19 mouse cellular contexts compared by ENCODE assay signal in the genomic region with DNA sequence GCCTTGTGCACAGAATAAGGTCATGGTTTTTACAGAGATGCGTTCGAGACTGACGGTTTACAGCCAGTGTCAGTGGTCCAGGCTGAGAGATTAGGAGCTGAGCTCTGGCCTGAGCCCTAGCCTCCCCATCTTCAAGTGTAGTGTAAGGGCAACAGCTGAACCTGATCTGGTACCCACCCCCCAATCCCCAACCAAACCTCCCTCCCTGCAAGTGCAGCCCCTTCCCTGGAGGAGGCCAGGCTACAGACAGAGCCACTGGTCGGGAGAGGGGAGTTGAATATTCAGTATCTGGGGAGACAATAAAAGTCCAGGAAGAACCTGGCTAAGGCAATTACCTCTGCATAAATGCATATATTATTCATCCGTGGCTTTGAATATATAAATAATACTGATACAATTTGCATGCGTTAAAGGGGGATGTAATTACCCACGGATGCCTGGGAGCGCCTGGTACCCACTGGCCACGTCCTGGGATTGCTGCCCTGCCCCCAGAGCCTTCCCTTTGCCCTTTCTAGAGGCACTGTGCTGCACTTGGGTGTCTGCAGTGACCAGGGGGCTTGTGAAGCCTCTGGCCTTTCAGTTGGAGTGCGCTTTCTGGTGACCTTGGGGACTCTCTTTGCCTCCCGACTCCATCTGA.
DNase-seq lines count a peak whose midpoint lies in the region; ATAC-seq lines count a peak whose summit lies in the region.
"Had no signal": no experiment of that assay in that cellular context is flagged by ENCODE, and none has a peak within 500 bp of the region (broad histone marks: within the 10 kb centered on the region; RNA-seq: fewer than 3 reads in every experiment).

No protein-coding gene starts in this region.

- peaks cover 2% of the 10 kb centered on the region; the same call in 1 of the 2 replicates for H3K27me3 ChIP-seq in heart, embryonic 10.5 days (ENCODE audit: insufficient read depth, poor library complexity, severe bottlenecking)
- H3K27me3 ChIP-seq in midbrain, embryonic 14.5 days (ENCODE audit: control insufficient read depth, insufficient read depth, low read length), result no peaks in the 10 kb centered on the region

- WGBS in heart, embryonic 10.5 days, result 40% methylated on average over 11 of the region's 11 CpGs
- WGBS in midbrain, embryonic 14.5 days, result 24% methylated on average over 11 of the region's 11 CpGs

- H3K4me2 ChIP-seq in midbrain, embryonic 14.5 days (ENCODE audit: low read length), result no peak overlapping the region
- H3K4me2 ChIP-seq: heart, embryonic 13.5 days; liver, embryonic 12.5 days; lung, embryonic 14.5 days had no signal

- no peaks in the 10 kb centered on the region for H3K9me3 ChIP-seq in heart, embryonic 10.5 days
- H3K9me3 ChIP-seq in midbrain, embryonic 14.5 days (ENCODE audit: control insufficient read depth, low read length), result no peaks in the 10 kb centered on the region
- H3K9me3 ChIP-seq: embryonic facial prominence, embryonic 10.5 days; heart, embryonic 13.5 days; liver, embryonic 12.5 days had no signal

- no peak overlapping the region for H3K27ac ChIP-seq in heart, embryonic 10.5 days
- peak overlapping the region; percentile 81 for H3K27ac ChIP-seq in midbrain, embryonic 14.5 days (replicated peaks; ENCODE audit: low read depth, low read length)
- H3K27ac ChIP-seq: embryonic facial prominence, embryonic 10.5 days; heart, embryonic 13.5 days; kidney, postnatal 0 days; liver, embryonic 12.5 days; macrophage had no signal

- H3K9ac ChIP-seq in midbrain, embryonic 14.5 days (replicated peaks; ENCODE audit: low read length), result no peak overlapping the region
- H3K9ac ChIP-seq: heart, embryonic 13.5 days; liver, embryonic 12.5 days; lung, embryonic 14.5 days had no signal

- H3K4me1 ChIP-seq in heart, embryonic 10.5 days, result 0 out of 2 replicates have a peak, but pooled peaks cover 5% of the 10 kb centered on the region
- peaks cover 23% of the 10 kb centered on the region; the same call in 1 of the 2 replicates for H3K4me1 ChIP-seq in midbrain, embryonic 14.5 days (ENCODE audit: control insufficient read depth, insufficient read depth, low read length)
- H3K4me1 ChIP-seq: heart, embryonic 13.5 days; liver, embryonic 12.5 days had no signal

- DNase-seq in heart, embryonic 10.5 days (ENCODE audit: low spot score), result peak; percentile 60
- DNase-seq in heart, postnatal 36 days, result no peak
- DNase-seq in urinary bladder, postnatal 4 days (ENCODE audit: low spot score in 2 of 2), result peak; percentile 11 to 40
- DNase-seq in urinary bladder, postnatal 10 days (ENCODE audit: low spot score), result no peak
- peak; percentile 68 for DNase-seq in midbrain, embryonic 14.5 days
- no peak for DNase-seq in gastrocnemius, adult 8-10 months (ENCODE audit: low spot score in 2 of 2)
- DNase-seq in adrenal gland, adult 8-10 months, result no peak
- DNase-seq: adrenal gland, adult 2 months; cerebellum, adult 2 months; layer of hippocampus, adult 9-11 months; lung, embryonic 14.5 days; right cerebral cortex, postnatal 14 days; thymus, postnatal 25 days had no signal

- no peak overlapping the region for H3K4me3 ChIP-seq in heart, embryonic 10.5 days
- H3K4me3 ChIP-seq in midbrain, embryonic 14.5 days (replicated peaks; ENCODE audit: low read depth, low read length), result no peak overlapping the region
- H3K4me3 ChIP-seq: embryonic facial prominence, embryonic 10.5 days; heart, embryonic 13.5 days; liver, embryonic 12.5 days had no signal

- ATAC-seq in midbrain, embryonic 14.5 days (ENCODE audit: low FRiP score, low TSS enrichment), result peak; percentile 74; the same call in 1 of the 2 replicates
- ATAC-seq: intestine, postnatal 0 days; liver, embryonic 12.5 days had no signal

- intact Hi-C loops in heart, postnatal 36 days (cut with DNase I), result no loop called here

- no peaks in the 10 kb centered on the region for H3K36me3 ChIP-seq in heart, embryonic 10.5 days
- no peaks in the 10 kb centered on the region for H3K36me3 ChIP-seq in midbrain, embryonic 14.5 days (ENCODE audit: control insufficient read depth, insufficient read depth, low read length)
- H3K36me3 ChIP-seq: embryonic facial prominence, embryonic 10.5 days; heart, embryonic 13.5 days; liver, embryonic 12.5 days had no signal

Comparison
In these comparisons a context has a peak if more than half of its experiments do, and no peak if none do; other contexts are left out.
1. DNase-seq: peak in heart, embryonic 10.5 days (single experiment), urinary bladder, postnatal 4 days (2 of 2) and midbrain, embryonic 14.5 days (single experiment); none in heart, postnatal 36 days (0 of 2), urinary bladder, postnatal 10 days (single experiment), gastrocnemius, adult 8-10 months (0 of 2) and adrenal gland, adult 8-10 months (single experiment).